Mouse (Mus musculus): ENCODE measurements at regions not wholly inside any gene's neighbourhood (a gene's known extent, or its start where the extent isn't known, plus 50 kb on each side); places are given as distances from the start of the nearest gene placed in this dataset.

- no peak for DNase-seq (ENCODE audit: low spot score)
These were observed 2492.0 kb upstream of the Gm7489 start for GRCm38 (mm10) chr15:51392449-51393405.

- no peak for DNase-seq (ENCODE audit: low spot score)
These were observed 2488.7 kb upstream of the Gm7489 start for GRCm38 (mm10) chr15:51395961-51396360.

- no peak for DNase-seq (ENCODE audit: low spot score)
These were observed 2481.1 kb upstream of the Gm7489 start for GRCm38 (mm10) chr15:51403581-51403980.

GRCm38 (mm10) chr15:51409791-51410308 is 2474.9 kb upstream of the Gm7489 start:
- DNase-seq (ENCODE audit: low spot score), result no peak

- no peak for DNase-seq (ENCODE audit: low spot score)
These were observed 2472.7 kb upstream of the Gm7489 start for GRCm38 (mm10) chr15:51411966-51412365.

- no peak for DNase-seq (ENCODE audit: low spot score)
These were observed 2442.1 kb upstream of the Gm7489 start for GRCm38 (mm10) chr15:51442606-51443005.

- no peak for DNase-seq (ENCODE audit: low spot score)
These were observed 2414.8 kb upstream of the Gm7489 start for GRCm38 (mm10) chr15:51469895-51470294.

GRCm38 (mm10) chr15:51471143-51471542 is 2413.6 kb upstream of the Gm7489 start:
- DNase-seq (ENCODE audit: low spot score), result no peak

GRCm38 (mm10) chr15:51472049-51472448 is 2412.7 kb upstream of the Gm7489 start:
- no peak for DNase-seq (ENCODE audit: low spot score)

GRCm38 (mm10) chr15:51481856-51482255 is 2402.8 kb upstream of the Gm7489 start:
- DNase-seq (ENCODE audit: low spot score), result no peak

GRCm38 (mm10) chr15:51484207-51484606 is 2400.5 kb upstream of the Gm7489 start:
- DNase-seq (ENCODE audit: low spot score), result no peak

GRCm38 (mm10) chr15:51485554-51485953 is 2399.2 kb upstream of the Gm7489 start:
- no peak for DNase-seq (ENCODE audit: low spot score)

- DNase-seq (ENCODE audit: low spot score), result no peak
These were observed 2382.5 kb upstream of the Gm7489 start for GRCm38 (mm10) chr15:51502058-51502741.

- DNase-seq (ENCODE audit: low spot score), result no peak
These were observed 2381.9 kb upstream of the Gm7489 start for GRCm38 (mm10) chr15:51502742-51503270.

- DNase-seq (ENCODE audit: low spot score), result no peak
These were observed 2381.4 kb upstream of the Gm7489 start for GRCm38 (mm10) chr15:51503341-51503740.

GRCm38 (mm10) chr15:51504016-51504760 is 2380.5 kb upstream of the Gm7489 start:
- DNase-seq (ENCODE audit: low spot score), result no peak

GRCm38 (mm10) chr15:51504789-51505188 is 2379.9 kb upstream of the Gm7489 start:
- DNase-seq (ENCODE audit: low spot score), result no peak

- no peak for DNase-seq (ENCODE audit: low spot score)
These were observed 2377.6 kb upstream of the Gm7489 start for GRCm38 (mm10) chr15:51507126-51507525.

GRCm38 (mm10) chr15:51511319-51511718 is 2373.4 kb upstream of the Gm7489 start:
- DNase-seq (ENCODE audit: low spot score), result no peak

GRCm38 (mm10) chr15:51536317-51536716 is 2348.4 kb upstream of the Gm7489 start:
- no peak for DNase-seq (ENCODE audit: low spot score)

- DNase-seq (ENCODE audit: low spot score), result no peak
These were observed 2333.4 kb upstream of the Gm7489 start for GRCm38 (mm10) chr15:51551216-51551775.

GRCm38 (mm10) chr15:51558215-51558614 is 2326.5 kb upstream of the Gm7489 start:
- DNase-seq (ENCODE audit: low spot score), result no peak

Data from T-cell, adult 2 months (primary cell).